Mouse (Mus musculus): ENCODE data around the gene Ndp. TPM values are rescaled to one million over a fixed set of nuclear protein-coding genes. Genes with fewer than 3 reads are reported as not detected.

Ndp gene
- polyA plus RNA-seq, 1 experiment, result not detected

GRCm38 (mm10) chrX:16860244-16860643, 51.3 kb downstream of the Ndp start:
- TF ChIP-seq CTCF (IDR thresholded peaks at IDR 0.05; ENCODE audit: control insufficient read depth, insufficient read depth, insufficient read length) (no peak), MYOG (IDR thresholded peaks at IDR 0.05; ENCODE audit: control insufficient read depth, extremely low read depth, insufficient read length) (no peak), CEBPB (IDR thresholded peaks at IDR 0.05; ENCODE audit: low read depth) (no peak), USF1 (IDR thresholded peaks at IDR 0.05; ENCODE audit: low read depth) (no peak), MAX (IDR thresholded peaks at IDR 0.05) (no peak), MYOD1 (IDR thresholded peaks at IDR 0.05; ENCODE audit: control insufficient read depth, insufficient read length, low read depth) (no peak), FOSL1 (IDR thresholded peaks at IDR 0.05; ENCODE audit: insufficient read depth, low read length, poor library complexity, severe bottlenecking) (no peak)

GRCm38 (mm10) chrX:16846034-16846433, 65.5 kb downstream of the Ndp start:
- no peaks in the 10 kb centered on the region for H3K27me3 ChIP-seq (ENCODE audit: control insufficient read depth, insufficient read depth, insufficient read length)
- H3K36me3 ChIP-seq (ENCODE audit: control insufficient read depth, insufficient read depth), result no peaks in the 10 kb centered on the region
- TF ChIP-seq MYOG (IDR thresholded peaks at IDR 0.05; ENCODE audit: control insufficient read depth, extremely low read depth, insufficient read length) (no peak), CTCF (IDR thresholded peaks at IDR 0.05; ENCODE audit: control insufficient read depth, insufficient read depth, insufficient read length) (no peak), USF1 (IDR thresholded peaks at IDR 0.05; ENCODE audit: low read depth) (no peak), MAX (IDR thresholded peaks at IDR 0.05) (no peak), MYOD1 (IDR thresholded peaks at IDR 0.05; ENCODE audit: control insufficient read depth, insufficient read length, low read depth) (no peak), CEBPB (IDR thresholded peaks at IDR 0.05; ENCODE audit: low read depth) (no peak), FOSL1 (IDR thresholded peaks at IDR 0.05; ENCODE audit: insufficient read depth, low read length, poor library complexity, severe bottlenecking) (no peak)
- no peaks in the 10 kb centered on the region for H3K79me2 ChIP-seq (ENCODE audit: control insufficient read depth, insufficient read depth)
- no peak overlapping the region for H3K4me3 ChIP-seq (ENCODE audit: insufficient read depth, poor library complexity, severe bottlenecking)
- H3ac ChIP-seq (ENCODE audit: control insufficient read depth, insufficient read length, low read depth), result no peak overlapping the region
- no peaks in the 10 kb centered on the region for H3K79me3 ChIP-seq (ENCODE audit: low read depth)

More at GRCm38 (mm10) chrX:16860244-16860643, 51.3 kb downstream of the Ndp start:
- no peaks in the 10 kb centered on the region for H3K27me3 ChIP-seq (ENCODE audit: control insufficient read depth, insufficient read depth, insufficient read length)
- H3K4me3 ChIP-seq (ENCODE audit: insufficient read depth, poor library complexity, severe bottlenecking), result no peak overlapping the region
- H3K79me2 ChIP-seq (ENCODE audit: control insufficient read depth, insufficient read depth), result no peaks in the 10 kb centered on the region
- H3ac ChIP-seq (ENCODE audit: control insufficient read depth, insufficient read length, low read depth), result no peak overlapping the region
- H3K36me3 ChIP-seq (ENCODE audit: control insufficient read depth, insufficient read depth), result no peaks in the 10 kb centered on the region
- H3K79me3 ChIP-seq (ENCODE audit: low read depth), result no peaks in the 10 kb centered on the region

- TF ChIP-seq MYOD1 (IDR thresholded peaks at IDR 0.05; ENCODE audit: control insufficient read depth, insufficient read length, low read depth) (no peak), CEBPB (IDR thresholded peaks at IDR 0.05; ENCODE audit: low read depth) (no peak), MAX (IDR thresholded peaks at IDR 0.05) (no peak), CTCF (IDR thresholded peaks at IDR 0.05; ENCODE audit: control insufficient read depth, insufficient read depth, insufficient read length) (no peak), MYOG (IDR thresholded peaks at IDR 0.05; ENCODE audit: control insufficient read depth, extremely low read depth, insufficient read length) (no peak), USF1 (IDR thresholded peaks at IDR 0.05; ENCODE audit: low read depth) (no peak), FOSL1 (IDR thresholded peaks at IDR 0.05; ENCODE audit: insufficient read depth, low read length, poor library complexity, severe bottlenecking) (no peak)
- Histone ChIP-seq H3K27me3 (ENCODE audit: control insufficient read depth, insufficient read depth, insufficient read length) (no peaks in the 10 kb centered on the region), H3K79me3 (ENCODE audit: low read depth) (no peaks in the 10 kb centered on the region), H3K4me3 (ENCODE audit: insufficient read depth, poor library complexity, severe bottlenecking) (no peak overlapping the region), H3ac (ENCODE audit: control insufficient read depth, insufficient read length, low read depth) (no peak overlapping the region), H3K79me2 (ENCODE audit: control insufficient read depth, insufficient read depth) (no peaks in the 10 kb centered on the region), H3K36me3 (ENCODE audit: control insufficient read depth, insufficient read depth) (no peaks in the 10 kb centered on the region)
Observed at GRCm38 (mm10) chrX:16841443-16841842, 70.1 kb downstream of the Ndp start.

GRCm38 (mm10) chrX:16837293-16837692, 74.3 kb downstream of the Ndp start:
- no peak for TF ChIP-seq FOSL1 (IDR thresholded peaks at IDR 0.05; ENCODE audit: insufficient read depth, low read length, poor library complexity, severe bottlenecking)
- TF ChIP-seq MYOD1 (IDR thresholded peaks at IDR 0.05; ENCODE audit: control insufficient read depth, insufficient read length, low read depth), result no peak
- TF ChIP-seq MYOG (IDR thresholded peaks at IDR 0.05; ENCODE audit: control insufficient read depth, extremely low read depth, insufficient read length), result no peak
- no peak for TF ChIP-seq MAX (IDR thresholded peaks at IDR 0.05)
- TF ChIP-seq CTCF (IDR thresholded peaks at IDR 0.05; ENCODE audit: control insufficient read depth, insufficient read depth, insufficient read length), result no peak
- no peak for TF ChIP-seq USF1 (IDR thresholded peaks at IDR 0.05; ENCODE audit: low read depth)
- no peak for TF ChIP-seq CEBPB (IDR thresholded peaks at IDR 0.05; ENCODE audit: low read depth)
- Histone ChIP-seq H3ac (ENCODE audit: control insufficient read depth, insufficient read length, low read depth) (no peak overlapping the region), H3K27me3 (ENCODE audit: control insufficient read depth, insufficient read depth, insufficient read length) (no peaks in the 10 kb centered on the region), H3K36me3 (ENCODE audit: control insufficient read depth, insufficient read depth) (no peaks in the 10 kb centered on the region), H3K4me3 (ENCODE audit: insufficient read depth, poor library complexity, severe bottlenecking) (no peak overlapping the region), H3K79me3 (ENCODE audit: low read depth) (no peaks in the 10 kb centered on the region), H3K79me2 (ENCODE audit: control insufficient read depth, insufficient read depth) (no peaks in the 10 kb centered on the region)

GRCm38 (mm10) chrX:16836488-16837082, 75.0 kb downstream of the Ndp start:
- TF ChIP-seq USF1 (IDR thresholded peaks at IDR 0.05; ENCODE audit: low read depth), result no peak
- no peak for TF ChIP-seq MYOG (IDR thresholded peaks at IDR 0.05; ENCODE audit: control insufficient read depth, extremely low read depth, insufficient read length)
- TF ChIP-seq FOSL1 (IDR thresholded peaks at IDR 0.05; ENCODE audit: insufficient read depth, low read length, poor library complexity, severe bottlenecking), result no peak
- no peak for TF ChIP-seq MYOD1 (IDR thresholded peaks at IDR 0.05; ENCODE audit: control insufficient read depth, insufficient read length, low read depth)
- no peak for TF ChIP-seq CTCF (IDR thresholded peaks at IDR 0.05; ENCODE audit: control insufficient read depth, insufficient read depth, insufficient read length)
- TF ChIP-seq CEBPB (IDR thresholded peaks at IDR 0.05; ENCODE audit: low read depth), result no peak
- Histone ChIP-seq H3K79me3 (ENCODE audit: low read depth) (no peaks in the 10 kb centered on the region), H3K4me3 (ENCODE audit: insufficient read depth, poor library complexity, severe bottlenecking) (no peak overlapping the region), H3K36me3 (ENCODE audit: control insufficient read depth, insufficient read depth) (no peaks in the 10 kb centered on the region), H3K79me2 (ENCODE audit: control insufficient read depth, insufficient read depth) (no peaks in the 10 kb centered on the region), H3K27me3 (ENCODE audit: control insufficient read depth, insufficient read depth, insufficient read length) (no peaks in the 10 kb centered on the region), H3ac (ENCODE audit: control insufficient read depth, insufficient read length, low read depth) (no peak overlapping the region)

Other genes with a start within 250 kb of the Ndp start
- gene Maob, start 94.4 kb downstream of the Ndp start, polyA plus RNA-seq (2012; fragmentation: generic; extraction: Trizol), result 0.04 TPM